In the genomic region with DNA sequence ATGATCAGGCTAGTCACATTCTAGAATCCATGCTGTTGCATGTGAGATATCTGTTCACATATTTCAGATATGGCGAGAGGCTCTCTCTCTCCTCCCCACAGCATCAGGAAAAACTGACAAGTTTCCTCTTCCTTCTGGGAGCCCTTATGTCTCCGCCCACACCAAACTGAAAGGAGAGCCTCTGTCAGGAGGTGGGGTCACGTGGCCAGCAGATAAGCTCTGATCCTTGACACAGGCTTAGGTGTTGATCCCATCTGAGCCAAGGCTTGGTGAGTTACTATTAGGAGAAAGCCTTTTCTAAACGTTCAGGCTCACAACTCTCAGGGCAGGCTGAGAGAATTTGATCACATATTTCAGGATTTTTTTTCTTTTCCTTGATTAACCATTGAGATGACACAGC, we compare ENCODE assay signal across 18 mouse cellular contexts.
A peak's percentile ranks its signal among the peaks of the same experiment; 100 is the strongest.
DNase-seq lines count a peak whose midpoint lies in the region; ATAC-seq lines count a peak whose summit lies in the region.
"Had no signal": no experiment of that assay in that cellular context is flagged by ENCODE, and none has a peak within 500 bp of the region (broad histone marks: within the 10 kb centered on the region; RNA-seq: fewer than 3 reads in every experiment).

No protein-coding gene starts in this region.

- WGBS in embryonic facial prominence, embryonic 14.5 days: 32% methylated on average over 4 of the region's 4 CpGs
- 40% methylated on average over 4 of the region's 4 CpGs for WGBS in hindbrain, embryonic 16.5 days

- H3K4me2 ChIP-seq in embryonic facial prominence, embryonic 14.5 days (ENCODE audit: low read depth, low read length): no peak overlapping the region
- H3K4me2 ChIP-seq in hindbrain, embryonic 16.5 days (ENCODE audit: low read length): no peak overlapping the region
- H3K4me2 ChIP-seq: embryonic facial prominence, embryonic 12.5 days; hindbrain, embryonic 12.5 days; midbrain, embryonic 13.5 days had no signal

- no peak overlapping the region for H3K9ac ChIP-seq in embryonic facial prominence, embryonic 14.5 days (ENCODE audit: low read depth, low read length)
- H3K9ac ChIP-seq in hindbrain, embryonic 16.5 days (ENCODE audit: low read depth, low read length): no peak overlapping the region
- H3K9ac ChIP-seq: embryonic facial prominence, embryonic 12.5 days; hindbrain, embryonic 12.5 days; midbrain, embryonic 13.5 days had no signal

- no peaks in the 10 kb centered on the region for H3K36me3 ChIP-seq in embryonic facial prominence, embryonic 14.5 days (ENCODE audit: control insufficient read depth, insufficient read depth, low read length)
- no peaks in the 10 kb centered on the region for H3K36me3 ChIP-seq in hindbrain, embryonic 16.5 days (ENCODE audit: control insufficient read depth, insufficient read depth, low read length)
- H3K36me3 ChIP-seq: embryonic facial prominence, embryonic 12.5 days; hindbrain, embryonic 12.5 days; midbrain, embryonic 13.5 days had no signal

- peak; percentile 6 for DNase-seq in right cerebral cortex, adult 18-20 months
- DNase-seq in right cerebral cortex, postnatal 25 days: no peak
- DNase-seq in NIH3T3 (ENCODE audit: low read depth) (peak; percentile 18), adipocyte (ENCODE audit: low spot score) (no peak)
- DNase-seq in embryonic facial prominence, embryonic 14.5 days (ENCODE audit: low spot score): peak; percentile 10
- no peak for DNase-seq in adrenal gland, adult (ENCODE audit: inconsistent age in 2 of 2, low spot score in 1 of 2)
- DNase-seq: adrenal gland, postnatal 14 days; cerebellum, adult 9-11 months; gastrocnemius, postnatal 36 days; kidney, adult 2 months; lung, postnatal 36 days; right cerebral cortex, postnatal 4 days; thymus, adult 2 months had no signal

- ATAC-seq in embryonic facial prominence, embryonic 14.5 days (ENCODE audit: low read depth): no peak
- ATAC-seq in hindbrain, embryonic 16.5 days: no peak
- ATAC-seq: midbrain, embryonic 13.5 days had no signal

- H3K27me3 ChIP-seq in embryonic facial prominence, embryonic 14.5 days (replicated peaks; ENCODE audit: control insufficient read depth, insufficient read depth, low read length): no peaks in the 10 kb centered on the region
- no peaks in the 10 kb centered on the region for H3K27me3 ChIP-seq in hindbrain, embryonic 16.5 days (replicated peaks; ENCODE audit: control insufficient read depth, insufficient read depth, low read length)
- H3K27me3 ChIP-seq: embryonic facial prominence, embryonic 12.5 days; hindbrain, embryonic 12.5 days; midbrain, embryonic 13.5 days had no signal

- no peaks in the 10 kb centered on the region for H3K4me1 ChIP-seq in embryonic facial prominence, embryonic 14.5 days (ENCODE audit: control insufficient read depth, insufficient read depth, low read length)
- no peaks in the 10 kb centered on the region for H3K4me1 ChIP-seq in hindbrain, embryonic 16.5 days (ENCODE audit: control insufficient read depth, insufficient read depth, low read depth, low read length)
- H3K4me1 ChIP-seq: embryonic facial prominence, embryonic 12.5 days; hindbrain, embryonic 12.5 days; midbrain, embryonic 13.5 days had no signal

- no peak overlapping the region for H3K4me3 ChIP-seq in embryonic facial prominence, embryonic 14.5 days (ENCODE audit: low read depth, low read length)
- H3K4me3 ChIP-seq in hindbrain, embryonic 16.5 days (ENCODE audit: low read length): no peak overlapping the region
- H3K4me3 ChIP-seq: embryonic facial prominence, embryonic 12.5 days; hindbrain, embryonic 12.5 days; left cerebral cortex, adult 2 months; midbrain, embryonic 13.5 days had no signal

- H3K9me3 ChIP-seq in embryonic facial prominence, embryonic 14.5 days (ENCODE audit: control insufficient read depth, low read length): no peaks in the 10 kb centered on the region
- no peaks in the 10 kb centered on the region for H3K9me3 ChIP-seq in hindbrain, embryonic 16.5 days (ENCODE audit: control insufficient read depth, low read length)
- H3K9me3 ChIP-seq: embryonic facial prominence, embryonic 12.5 days; hindbrain, embryonic 12.5 days; midbrain, embryonic 13.5 days had no signal

- H3K27ac ChIP-seq in embryonic facial prominence, embryonic 14.5 days (replicated peaks; ENCODE audit: low read depth, low read length): no peak overlapping the region
- no peak overlapping the region for H3K27ac ChIP-seq in hindbrain, embryonic 16.5 days (ENCODE audit: low read depth, low read length)
- H3K27ac ChIP-seq: embryonic facial prominence, embryonic 12.5 days; hindbrain, embryonic 12.5 days; left cerebral cortex, adult 2 months; midbrain, embryonic 13.5 days had no signal

Comparison
In these comparisons a context has a peak if more than half of its experiments do, and no peak if none do; other contexts are left out.
1. DNase-seq: peak in right cerebral cortex, adult 18-20 months (single experiment), NIH3T3 (single experiment) and embryonic facial prominence, embryonic 14.5 days (single experiment); none in right cerebral cortex, postnatal 25 days (single experiment), adrenal gland, adult (0 of 2) and adipocyte (single experiment).